Mouse (Mus musculus) G1E (cell line): ENCODE measurements around the gene Cxcr5. TPM values are rescaled to one million over a fixed set of nuclear protein-coding genes. Genes with fewer than 3 reads are reported as not detected.

Experiments
- ATAC-seq: 2 replicates; pipeline ENCODE4 v1.8.0; 2016; ENCODE audit warnings: mild to moderate bottlenecking; ENCODE audit not compliant: insufficient number of reproducible peaks, poor library complexity, low FRiP score, severe bottlenecking; ENCODE audit errors: extremely low read depth
- DNase-seq: peaks from one replicate; pipeline ENCODE4 v3.0.0; 2012; ENCODE audit warnings: low spot score
- H3K27me3 ChIP-seq: 2 replicates; pipeline ENCODE4 v1.6.1; 2012; ENCODE audit warnings: mild to moderate bottlenecking, low read length, inconsistent platforms; ENCODE audit not compliant: insufficient read depth
- H3K36me3 ChIP-seq: replicated peaks from 2 replicates; pipeline ENCODE3; 2012; ENCODE audit warnings: mild to moderate bottlenecking, inconsistent platforms
- H3K4me1 ChIP-seq: 2 replicates; pipeline ENCODE4 v1.6.1; 2012; ENCODE audit warnings: low read depth, low read length, inconsistent platforms, mixed read lengths; ENCODE audit not compliant: insufficient read depth
- H3K4me3 ChIP-seq: 2 replicates; pipeline ENCODE4 v1.5.1; 2012; ENCODE audit warnings: low read depth, mild to moderate bottlenecking, inconsistent platforms, low read length, moderate library complexity, mixed read lengths
- H3K9me3 ChIP-seq: replicated peaks from 2 replicates; pipeline ENCODE4 v1.6.1; 2012; ENCODE audit warnings: inconsistent platforms
- CTCF ChIP-seq: IDR thresholded peaks from 2 replicates; pipeline ENCODE4 v1.5.1; 2012; ENCODE audit warnings: low read depth, low read length, inconsistent platforms, mixed read lengths
- GATA1 ChIP-seq: IDR thresholded peaks from 2 replicates; pipeline ENCODE4 v1.6.1; 2012; ENCODE audit warnings: borderline replicate concordance, low read length, inconsistent platforms, mixed read lengths
- GATA2 ChIP-seq: IDR thresholded peaks from 2 replicates; pipeline ENCODE4 v1.6.1; 2012; ENCODE audit warnings: low read depth, low read length, inconsistent platforms, borderline replicate concordance
- POLR2AphosphoS5 ChIP-seq: IDR thresholded peaks from 2 replicates; pipeline ENCODE4 v1.6.1; 2012; ENCODE audit warnings: low read depth, low read length, inconsistent platforms; ENCODE audit not compliant: insufficient replicate concordance
- TAL1 ChIP-seq: conservative IDR thresholded peaks from 2 replicates; pipeline ENCODE4 v1.6.1; 2012; ENCODE audit warnings: low read depth, low read length, inconsistent platforms, mixed read lengths
- polyA plus RNA-seq: library from polyadenylated mRNA; stranded (reverse); fragments of >175 nt; gene quantifications from 2 replicates; pipeline ENCODE4 v1.2.3, GENCODE M21; 2012
- total RNA-seq, 2 experiments: library from RNA; stranded (forward) in 1 of 2; stranded (reverse) in 1 of 2; fragments of 200-1000 nt in 1 of 2; fragments of >200 nt in 1 of 2; fragmentation: Nextera tagmentation in 1 of 2; gene quantifications; 2 replicates each; pipeline ENCODE4 v1.2.3; 2014 to 2017

The Cxcr5 gene
- total and polyA plus RNA-seq, 3 experiments: 0.22 TPM; not detected in 2

DNA sequence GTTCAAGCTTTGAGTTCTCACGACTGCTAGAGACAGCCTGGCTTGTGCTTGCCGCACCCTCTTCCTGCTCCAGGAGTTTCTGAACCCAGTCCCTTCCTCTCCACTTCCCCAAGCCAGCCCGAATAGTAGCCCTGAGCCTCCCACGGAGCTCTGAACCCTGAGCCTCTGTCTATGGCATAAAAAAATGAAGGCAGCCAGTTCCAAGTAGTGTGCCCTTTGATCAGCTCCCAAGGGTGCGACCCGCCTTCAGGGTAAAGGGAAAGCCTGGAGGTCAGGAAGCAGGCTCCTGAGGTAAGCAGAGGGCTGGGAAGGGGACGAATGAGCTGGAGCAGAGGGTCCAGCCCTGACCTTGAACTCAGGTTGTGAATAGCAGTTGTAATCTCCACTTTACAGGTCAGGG, 93.5 kb downstream of the Cxcr5 start:
- no peak overlapping the region for H3K4me3 ChIP-seq
- TF ChIP-seq TAL1: no peak
- no peak for TF ChIP-seq GATA1
- TF ChIP-seq CTCF: no peak
- ATAC-seq: no peak
- H3K4me1 ChIP-seq: no peaks in the 10 kb centered on the region
- DNase-seq: no peak
- H3K36me3 ChIP-seq: no peaks in the 10 kb centered on the region
- no peaks in the 10 kb centered on the region for H3K9me3 ChIP-seq
- peaks cover 20% of the 10 kb centered on the region for H3K27me3 ChIP-seq

DNA sequence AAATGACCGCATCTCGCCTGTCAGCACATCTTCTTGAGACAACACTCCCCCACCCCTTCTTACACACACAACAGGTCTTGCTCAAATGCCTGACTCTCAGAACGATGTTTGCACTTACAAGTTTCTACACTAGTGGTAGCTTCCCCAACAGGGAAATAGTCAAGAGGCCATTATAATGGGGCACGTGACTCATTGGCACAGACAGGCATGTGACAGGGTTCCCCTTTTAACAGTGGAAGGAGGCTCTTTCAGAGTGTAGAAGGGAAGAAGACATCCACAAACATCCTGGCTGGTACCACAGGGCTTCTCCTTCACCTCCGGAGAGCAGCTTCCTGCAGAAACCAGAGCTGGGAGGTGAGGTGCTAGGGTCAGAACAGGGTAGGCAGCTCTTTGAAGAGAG, 99.7 kb downstream of the Cxcr5 start:
- Histone ChIP-seq H3K27me3 (peaks cover 35% of the 10 kb centered on the region), H3K4me3 (no peak overlapping the region), H3K36me3 (no peaks in the 10 kb centered on the region), H3K9me3 (no peaks in the 10 kb centered on the region), H3K4me1 (no peaks in the 10 kb centered on the region)
- TF ChIP-seq TAL1 (no peak), GATA1 (no peak), CTCF (no peak), POLR2AphosphoS5 (no peak), GATA2 (no peak)
- DNase-seq (no peak), ATAC-seq (no peak)

Other genes with a start within 250 kb of the Cxcr5 start
- gene C2cd2l, start 241.6 kb downstream of the Cxcr5 start, total RNA-seq (2014; fragmentation: Nextera tagmentation): 9.5 and 19.3 TPM in 2 replicates
- 6.3 TPM in 2 replicates for gene C2cd2l, start 241.6 kb downstream of the Cxcr5 start, total RNA-seq (2017)
- 35.8 and 40.9 TPM in 2 replicates for gene C2cd2l, start 241.6 kb downstream of the Cxcr5 start, polyA plus RNA-seq
- 33.6 and 36.5 TPM in 2 replicates for gene Dpagt1, start 235.9 kb downstream of the Cxcr5 start, total RNA-seq (2014; fragmentation: Nextera tagmentation)
- 11.8 and 12.3 TPM in 2 replicates for gene Dpagt1, start 235.9 kb downstream of the Cxcr5 start, total RNA-seq (2017)
- gene Dpagt1, start 235.9 kb downstream of the Cxcr5 start, polyA plus RNA-seq: 6.5 and 6.8 TPM in 2 replicates
- 227 and 235 TPM in 2 replicates for gene H2afx, start 227.2 kb downstream of the Cxcr5 start, total RNA-seq (2014; fragmentation: Nextera tagmentation)
- 240 and 251 TPM in 2 replicates for gene H2afx, start 227.2 kb downstream of the Cxcr5 start, total RNA-seq (2017)
- gene H2afx, start 227.2 kb downstream of the Cxcr5 start, polyA plus RNA-seq: 762 and 998 TPM in 2 replicates
- 82.7 and 175 TPM in 2 replicates for gene Hmbs, start 217.6 kb downstream of the Cxcr5 start, total RNA-seq (2014; fragmentation: Nextera tagmentation)
- gene Hmbs, start 217.6 kb downstream of the Cxcr5 start, total RNA-seq (2017): 108 and 148 TPM in 2 replicates
- 86.9 and 90.1 TPM in 2 replicates for gene Hmbs, start 217.6 kb downstream of the Cxcr5 start, polyA plus RNA-seq
- 13.6 and 15.7 TPM in 2 replicates for gene Vps11, start 200.2 kb downstream of the Cxcr5 start, total RNA-seq (2014; fragmentation: Nextera tagmentation)
- gene Vps11, start 200.2 kb downstream of the Cxcr5 start, total RNA-seq (2017): 26.4 and 27.0 TPM in 2 replicates
- gene Vps11, start 200.2 kb downstream of the Cxcr5 start, polyA plus RNA-seq: 6.7 and 7.7 TPM in 2 replicates
- 51.8 and 55.8 TPM in 2 replicates for gene Hyou1, start 182.4 kb downstream of the Cxcr5 start, total RNA-seq (2014; fragmentation: Nextera tagmentation)
- 31.2 and 36.6 TPM in 2 replicates for gene Hyou1, start 182.4 kb downstream of the Cxcr5 start, total RNA-seq (2017)
- 21.1 and 27.9 TPM in 2 replicates for gene Hyou1, start 182.4 kb downstream of the Cxcr5 start, polyA plus RNA-seq
- 10.0 and 16.0 TPM in 2 replicates for gene Slc37a4, start 165.0 kb downstream of the Cxcr5 start, total RNA-seq (2014; fragmentation: Nextera tagmentation)
- gene Slc37a4, start 165.0 kb downstream of the Cxcr5 start, total RNA-seq (2017): 24.4 and 31.7 TPM in 2 replicates
- 10.4 and 11.8 TPM in 2 replicates for gene Slc37a4, start 165.0 kb downstream of the Cxcr5 start, polyA plus RNA-seq
- gene Rps25, start 154.7 kb downstream of the Cxcr5 start, total RNA-seq (2014; fragmentation: Nextera tagmentation): 661 and 718 TPM in 2 replicates
- gene Rps25, start 154.7 kb downstream of the Cxcr5 start, total RNA-seq (2017): 2,498 and 2,521 TPM in 2 replicates
- 230 and 272 TPM in 2 replicates for gene Rps25, start 154.7 kb downstream of the Cxcr5 start, polyA plus RNA-seq
- gene Trappc4, start 154.3 kb downstream of the Cxcr5 start, total RNA-seq (2014; fragmentation: Nextera tagmentation): 31.8 and 52.9 TPM in 2 replicates
- gene Trappc4, start 154.3 kb downstream of the Cxcr5 start, total RNA-seq (2017): 69.1 and 71.4 TPM in 2 replicates
- gene Trappc4, start 154.3 kb downstream of the Cxcr5 start, polyA plus RNA-seq: 6.3 and 9.6 TPM in 2 replicates
- gene Ccdc84, start 143.3 kb downstream of the Cxcr5 start, total RNA-seq (2014; fragmentation: Nextera tagmentation): 32.2 and 34.4 TPM in 2 replicates
- gene Ccdc84, start 143.3 kb downstream of the Cxcr5 start, total RNA-seq (2017): 23.7 and 25.1 TPM in 2 replicates
- gene Ccdc84, start 143.3 kb downstream of the Cxcr5 start, polyA plus RNA-seq: 10.2 and 10.4 TPM in 2 replicates
- not detected in 2 replicates for gene Foxr1, start 120.7 kb downstream of the Cxcr5 start, total RNA-seq (2014; fragmentation: Nextera tagmentation)
- 0.11 TPM in 1 of 2 replicates, not detected in the other for gene Foxr1, start 120.7 kb downstream of the Cxcr5 start, total RNA-seq (2017)
- not detected in 2 replicates for gene Foxr1, start 120.7 kb downstream of the Cxcr5 start, polyA plus RNA-seq
- gene Upk2, start 106.9 kb downstream of the Cxcr5 start, total RNA-seq (2014; fragmentation: Nextera tagmentation): not detected in 2 replicates
- not detected in 2 replicates for gene Upk2, start 106.9 kb downstream of the Cxcr5 start, total RNA-seq (2017)
- gene Upk2, start 106.9 kb downstream of the Cxcr5 start, polyA plus RNA-seq: not detected in 2 replicates
- gene Bcl9l, start 79.1 kb downstream of the Cxcr5 start, total RNA-seq (2014; fragmentation: Nextera tagmentation): 0.15 TPM in 1 of 2 replicates, not detected in the other
- 0.16 and 0.17 TPM in 2 replicates for gene Bcl9l, start 79.1 kb downstream of the Cxcr5 start, total RNA-seq (2017)
- gene Bcl9l, start 79.1 kb downstream of the Cxcr5 start, polyA plus RNA-seq: 0.09 and 0.14 TPM in 2 replicates
- 74.7 and 88.2 TPM in 2 replicates for gene Ddx6, start 43.0 kb upstream of the Cxcr5 start, total RNA-seq (2014; fragmentation: Nextera tagmentation)
- gene Ddx6, start 43.0 kb upstream of the Cxcr5 start, total RNA-seq (2017): 49.9 and 54.5 TPM in 2 replicates
- 21.7 and 23.2 TPM in 2 replicates for gene Ddx6, start 43.0 kb upstream of the Cxcr5 start, polyA plus RNA-seq
- gene Treh, start 111.4 kb upstream of the Cxcr5 start, total RNA-seq (2014; fragmentation: Nextera tagmentation): not detected in 2 replicates
- not detected in 2 replicates for gene Treh, start 111.4 kb upstream of the Cxcr5 start, total RNA-seq (2017)
- gene Treh, start 111.4 kb upstream of the Cxcr5 start, polyA plus RNA-seq: not detected in 2 replicates
- gene Phldb1, start 173.3 kb upstream of the Cxcr5 start, total RNA-seq (2014; fragmentation: Nextera tagmentation): 2.6 and 4.0 TPM in 2 replicates
- 6.4 and 7.4 TPM in 2 replicates for gene Phldb1, start 173.3 kb upstream of the Cxcr5 start, total RNA-seq (2017)
- 8.1 and 8.8 TPM in 2 replicates for gene Phldb1, start 173.3 kb upstream of the Cxcr5 start, polyA plus RNA-seq
- gene Arcn1, start 206.0 kb upstream of the Cxcr5 start, total RNA-seq (2014; fragmentation: Nextera tagmentation): 239 and 270 TPM in 2 replicates
- 124 and 134 TPM in 2 replicates for gene Arcn1, start 206.0 kb upstream of the Cxcr5 start, total RNA-seq (2017)
- gene Arcn1, start 206.0 kb upstream of the Cxcr5 start, polyA plus RNA-seq: 14.5 and 16.7 TPM in 2 replicates
- gene Ift46, start 206.0 kb upstream of the Cxcr5 start, total RNA-seq (2014; fragmentation: Nextera tagmentation): 78.2 and 90.8 TPM in 2 replicates
- gene Ift46, start 206.0 kb upstream of the Cxcr5 start, total RNA-seq (2017): 32.5 and 32.8 TPM in 2 replicates
- gene Ift46, start 206.0 kb upstream of the Cxcr5 start, polyA plus RNA-seq: 1.6 and 1.8 TPM in 2 replicates
- not detected in 2 replicates for gene Tmem25, start 237.4 kb upstream of the Cxcr5 start, total RNA-seq (2014; fragmentation: Nextera tagmentation)
- 0.27 and 0.52 TPM in 2 replicates for gene Tmem25, start 237.4 kb upstream of the Cxcr5 start, total RNA-seq (2017)
- 0.04 and 0.08 TPM in 2 replicates for gene Tmem25, start 237.4 kb upstream of the Cxcr5 start, polyA plus RNA-seq
- gene Ttc36, start 241.2 kb upstream of the Cxcr5 start, total RNA-seq (2014; fragmentation: Nextera tagmentation): not detected in 2 replicates
- 0.76 TPM in 1 of 2 replicates, not detected in the other for gene Ttc36, start 241.2 kb upstream of the Cxcr5 start, total RNA-seq (2017)
- gene Ttc36, start 241.2 kb upstream of the Cxcr5 start, polyA plus RNA-seq: 0.31 and 0.38 TPM in 2 replicates